Mouse (Mus musculus): Measurements from ENCODE around the gene Pfn3. TPM values are rescaled to one million over a fixed set of nuclear protein-coding genes. Genes with fewer than 3 reads are reported as not detected.

Pfn3 gene
- polyA plus RNA-seq, 1 experiment from 2014 or later, result not detected

DNA sequence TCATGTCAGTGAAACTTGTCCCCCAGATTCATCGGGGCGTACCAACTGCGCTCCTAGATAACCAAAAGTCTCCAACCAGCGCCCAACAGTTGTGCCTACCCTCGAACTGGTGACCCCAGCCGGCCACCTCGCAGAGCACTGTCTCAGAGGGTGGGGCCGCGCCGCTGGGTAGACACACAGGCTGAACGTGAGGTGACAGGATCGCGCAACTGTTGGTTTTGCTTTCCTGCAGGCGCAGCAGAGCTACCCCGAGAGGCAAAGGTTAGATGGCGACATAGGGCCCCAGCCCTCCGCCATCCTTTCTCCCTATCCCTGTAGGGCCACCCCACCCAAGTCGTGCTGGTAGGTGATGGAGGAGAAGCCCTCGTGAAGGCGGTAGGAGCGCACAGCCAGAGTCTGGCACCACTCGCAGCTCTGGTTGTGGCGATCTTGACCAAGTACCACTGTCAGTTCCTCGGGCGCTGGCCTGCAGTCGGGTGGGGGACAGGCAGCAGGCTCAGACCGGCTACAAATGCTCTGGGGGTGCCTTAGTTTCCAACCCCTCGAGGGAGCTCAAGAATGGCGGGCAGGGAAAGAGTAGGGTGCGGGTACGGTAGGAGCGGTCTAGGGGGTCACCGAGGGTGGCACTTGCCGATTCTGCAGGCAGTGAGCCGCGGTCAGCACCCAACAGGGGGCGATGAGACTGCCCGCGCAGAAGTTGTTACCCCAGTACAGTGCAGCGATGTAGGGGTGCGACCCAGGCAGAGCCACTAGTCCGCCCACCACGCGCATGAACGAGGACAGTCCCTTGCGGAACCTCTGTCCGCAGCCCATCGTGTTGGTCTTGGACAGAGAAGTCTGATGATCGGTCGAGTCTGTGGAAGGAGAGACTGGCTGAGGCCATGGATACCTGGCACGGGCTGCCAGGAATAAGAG lies 5.2 kb upstream of the Pfn3 start:
- DNase-seq (ENCODE audit: low spot score), result no peak
- H3K27ac ChIP-seq, result no peak overlapping the region
- H3K4me3 ChIP-seq, result peak overlapping the region; percentile 9; the same call in 1 of the 2 replicates
- WGBS, result 27% methylated on average over 51 of the region's 51 CpGs
- peaks cover 65% of the 10 kb centered on the region for H3K27me3 ChIP-seq (ENCODE audit: insufficient read depth, poor library complexity, severe bottlenecking)
- H3K9me3 ChIP-seq, result no peaks in the 10 kb centered on the region
- peaks cover 23% of the 10 kb centered on the region for H3K4me1 ChIP-seq (replicated peaks)
- no peaks in the 10 kb centered on the region for H3K36me3 ChIP-seq

DNA sequence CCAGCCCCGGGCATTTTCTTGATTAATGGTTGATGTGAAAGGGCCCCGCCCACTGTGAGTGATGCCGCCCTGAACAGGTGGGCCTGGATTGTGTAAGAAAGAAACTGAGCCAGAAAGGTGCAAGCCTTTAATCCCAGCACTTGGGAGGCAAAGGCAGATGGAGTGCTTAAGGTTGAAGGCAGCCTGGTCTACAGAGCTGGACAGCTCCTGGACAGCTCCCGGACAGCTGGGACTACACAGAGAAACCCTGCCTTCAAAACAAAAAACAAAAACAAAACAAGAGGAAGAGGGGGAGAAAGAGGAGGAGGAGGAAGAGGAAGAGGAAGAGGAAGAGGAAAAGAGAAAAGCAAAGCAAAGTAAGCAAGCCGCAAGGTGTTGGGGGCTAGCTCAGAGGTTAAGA lies 4.1 kb upstream of the Pfn3 start:
- H3K4me1 ChIP-seq (replicated peaks), result peaks cover 31% of the 10 kb centered on the region
- no peaks in the 10 kb centered on the region for H3K36me3 ChIP-seq
- no peak overlapping the region for H3K4me3 ChIP-seq
- H3K27ac ChIP-seq, result no peak overlapping the region
- H3K27me3 ChIP-seq (ENCODE audit: insufficient read depth, poor library complexity, severe bottlenecking), result peaks cover 76% of the 10 kb centered on the region
- 86% methylated on average over 5 of the region's 5 CpGs for WGBS
- H3K9me3 ChIP-seq, result no peaks in the 10 kb centered on the region
- DNase-seq (ENCODE audit: low spot score), result no peak

DNA sequence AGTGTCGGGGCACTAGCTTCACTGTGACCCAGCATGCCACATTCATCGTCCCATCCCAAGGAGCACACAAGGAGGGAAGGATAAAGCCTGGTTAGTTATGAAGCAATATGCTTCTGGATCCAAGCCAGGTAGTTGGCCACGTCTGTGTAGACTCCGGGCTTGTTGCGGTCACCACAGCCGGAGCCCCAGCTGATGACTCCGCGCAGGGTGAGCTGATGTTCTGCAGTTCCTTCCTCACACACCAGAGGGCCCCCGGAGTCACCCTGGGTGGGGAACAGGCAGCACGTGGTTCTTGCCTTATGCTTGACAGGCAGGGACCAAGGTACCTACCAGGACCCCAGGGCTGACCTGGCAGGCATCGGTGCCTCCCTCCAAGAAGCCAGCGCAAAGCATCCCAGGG lies 3.0 kb upstream of the Pfn3 start:
- H3K27ac ChIP-seq, result no peak overlapping the region
- 14% methylated on average over 12 of the region's 12 CpGs for WGBS
- peak; percentile 87 for DNase-seq (ENCODE audit: low spot score)

DNA sequence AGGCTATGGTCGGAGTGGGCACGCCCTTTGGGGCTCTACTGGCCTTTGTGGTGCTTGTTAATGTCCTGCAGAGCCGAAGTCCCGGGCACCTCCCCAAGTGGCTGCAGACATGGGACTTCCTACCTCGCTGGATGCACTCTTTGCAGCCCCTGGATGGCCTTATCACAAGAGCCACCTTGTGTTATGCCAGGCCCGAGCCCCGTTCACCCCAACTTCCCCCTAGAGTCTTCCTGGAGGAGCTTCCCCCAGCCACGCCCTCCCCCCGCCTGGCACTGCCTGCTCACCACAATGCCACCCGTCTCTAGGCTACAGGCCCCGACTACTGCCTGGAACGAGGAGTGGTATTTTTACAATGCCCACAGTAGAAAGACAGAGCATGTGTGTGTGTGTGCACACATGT lies 1.7 kb downstream of the Pfn3 start:
- H3K27me3 ChIP-seq (ENCODE audit: insufficient read depth, poor library complexity, severe bottlenecking), result peaks cover 60% of the 10 kb centered on the region
- no peak overlapping the region for H3K27ac ChIP-seq
- no peaks in the 10 kb centered on the region for H3K9me3 ChIP-seq
- H3K36me3 ChIP-seq, result no peaks in the 10 kb centered on the region
- H3K4me1 ChIP-seq (replicated peaks), result peaks cover 14% of the 10 kb centered on the region
- no peak for DNase-seq (ENCODE audit: low spot score)
- 87% methylated on average over 12 of the region's 12 CpGs for whole genome bisulfite sequencing
- no peak overlapping the region for H3K4me3 ChIP-seq

More for the DNA sequence above, 3.0 kb upstream of the Pfn3 start:
- Histone ChIP-seq H3K4me3 (no peak overlapping the region), H3K4me1 (replicated peaks) (peaks cover 31% of the 10 kb centered on the region), H3K27me3 (ENCODE audit: insufficient read depth, poor library complexity, severe bottlenecking) (peaks cover 87% of the 10 kb centered on the region), H3K9me3 (no peaks in the 10 kb centered on the region), H3K36me3 (no peaks in the 10 kb centered on the region)

DNA sequence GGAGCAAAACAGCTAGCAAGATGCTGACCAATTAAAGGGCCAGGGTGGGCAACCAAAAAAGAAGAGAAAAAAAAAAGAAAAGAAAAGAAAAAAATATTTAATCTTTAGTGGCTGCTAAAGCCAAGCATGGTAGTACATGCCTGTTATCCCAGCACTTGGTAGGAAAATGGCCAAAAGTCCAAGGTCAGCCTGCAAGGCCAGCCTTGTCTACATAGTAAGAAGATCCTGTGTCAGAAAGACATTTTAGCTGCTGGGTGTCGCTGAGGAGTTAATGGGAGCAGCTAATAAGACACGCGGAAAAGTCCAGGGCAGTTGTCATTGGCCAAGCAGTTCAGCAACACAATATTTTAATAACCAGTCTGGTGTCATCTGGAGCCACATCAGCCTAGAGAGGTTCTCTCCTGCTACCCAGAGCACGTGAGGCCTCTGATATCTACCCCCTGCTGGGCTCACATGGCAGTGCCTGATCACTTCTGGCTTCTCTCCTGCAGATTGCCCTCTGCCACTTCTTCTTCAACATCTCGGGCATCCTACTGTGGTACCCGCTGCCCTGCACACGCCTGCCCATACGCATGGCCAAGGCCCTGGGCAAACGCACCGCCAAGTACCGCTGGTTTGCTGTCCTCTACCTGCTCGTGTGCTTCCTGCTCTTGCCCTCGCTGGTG lies 2.3 kb downstream of the Pfn3 start:
- Histone ChIP-seq H3K36me3 (no peaks in the 10 kb centered on the region), H3K9me3 (no peaks in the 10 kb centered on the region), H3K27ac (no peak overlapping the region), H3K27me3 (ENCODE audit: insufficient read depth, poor library complexity, severe bottlenecking) (peaks cover 54% of the 10 kb centered on the region), H3K4me3 (no peak overlapping the region), H3K4me1 (replicated peaks) (peaks cover 8% of the 10 kb centered on the region)
- no peak for DNase-seq (ENCODE audit: low spot score)
- 84% methylated on average over 13 of the region's 13 CpGs for WGBS

DNA sequence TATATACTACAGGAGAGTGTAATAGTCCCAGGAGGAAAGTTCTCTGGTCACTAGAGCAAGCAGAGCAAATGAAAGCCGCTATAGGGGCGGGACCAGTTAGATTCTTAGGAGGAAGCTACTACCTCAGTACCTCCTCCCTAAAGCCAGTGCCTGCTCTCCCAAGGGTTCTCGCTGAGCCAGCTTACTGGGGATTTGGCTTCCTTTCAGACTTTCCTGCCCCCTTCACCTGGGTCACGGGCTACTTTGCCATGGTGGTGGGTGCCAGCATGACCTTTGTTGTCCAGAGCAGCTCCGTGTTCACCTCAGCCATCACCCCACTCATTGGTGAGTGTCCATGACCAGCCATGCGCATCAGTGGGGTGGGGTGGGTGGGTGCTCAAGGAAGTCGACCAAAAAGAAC lies 3.2 kb downstream of the Pfn3 start:
- H3K9me3 ChIP-seq, result no peaks in the 10 kb centered on the region
- peaks cover 8% of the 10 kb centered on the region for H3K4me1 ChIP-seq (replicated peaks)
- H3K36me3 ChIP-seq, result no peaks in the 10 kb centered on the region
- no peak overlapping the region for H3K27ac ChIP-seq
- H3K4me3 ChIP-seq, result no peak overlapping the region
- 74% methylated on average over 7 of the region's 7 CpGs for WGBS
- H3K27me3 ChIP-seq (ENCODE audit: insufficient read depth, poor library complexity, severe bottlenecking), result peaks cover 48% of the 10 kb centered on the region
- DNase-seq (ENCODE audit: low spot score), result no peak

DNA sequence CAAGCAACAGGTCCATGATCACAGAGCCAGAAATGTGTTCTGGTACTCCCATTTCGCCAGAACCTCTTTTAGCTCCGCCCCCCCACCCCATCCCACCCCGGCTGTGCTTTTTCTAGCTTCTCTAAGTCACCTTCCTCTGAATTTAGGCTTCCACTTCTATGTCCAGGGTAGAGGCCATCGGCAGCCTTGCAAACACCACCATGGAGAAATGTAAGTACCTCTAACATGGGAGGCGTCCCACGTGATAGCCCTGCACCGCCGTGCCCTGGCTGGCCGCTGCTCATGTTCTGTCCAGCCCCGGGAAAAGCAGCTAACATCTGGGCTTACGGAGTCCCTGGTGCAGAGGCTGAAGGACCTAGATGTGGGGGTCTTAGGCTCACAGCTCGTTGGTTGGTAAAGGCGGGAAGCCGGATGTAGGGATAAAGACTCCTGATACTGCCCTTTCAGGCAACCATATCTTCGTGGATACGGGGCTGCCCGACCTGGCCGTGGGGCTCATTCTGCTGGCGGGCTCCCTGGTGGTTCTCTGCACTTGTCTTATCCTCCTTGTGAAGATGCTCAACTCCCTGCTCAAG lies 6.4 kb downstream of the Pfn3 start:
- Histone ChIP-seq H3K4me3 (no peak overlapping the region), H3K27me3 (ENCODE audit: insufficient read depth, poor library complexity, severe bottlenecking) (peaks cover 39% of the 10 kb centered on the region), H3K36me3 (no peaks in the 10 kb centered on the region), H3K27ac (no peak overlapping the region), H3K9me3 (no peaks in the 10 kb centered on the region), H3K4me1 (replicated peaks) (peaks cover 13% of the 10 kb centered on the region)
- WGBS, result 86% methylated on average over 19 of the region's 19 CpGs
- DNase-seq (ENCODE audit: low spot score), result no peak

DNA sequence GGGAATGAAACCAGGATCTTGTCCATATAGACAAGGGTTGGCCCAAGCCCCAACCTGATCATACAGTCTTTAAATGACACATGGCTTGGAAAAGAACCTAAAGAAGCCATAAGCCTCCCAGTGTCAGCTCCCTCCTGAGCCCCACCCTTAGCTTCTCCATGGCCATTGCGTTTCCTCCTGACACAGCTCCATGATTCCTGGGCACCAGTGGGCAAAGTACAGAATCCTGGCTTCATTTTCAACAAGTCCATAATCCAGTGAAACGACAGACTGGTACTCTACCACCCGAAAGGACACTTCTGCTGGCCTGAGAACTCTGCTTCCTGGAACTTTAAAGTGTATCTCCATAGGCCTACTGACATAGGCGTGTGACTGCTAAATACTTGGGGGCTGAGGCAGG lies 7.7 kb downstream of the Pfn3 start:
- H3K36me3 ChIP-seq, result no peaks in the 10 kb centered on the region
- WGBS, result 84% methylated on average over 4 of the region's 4 CpGs
- H3K27ac ChIP-seq, result no peak overlapping the region
- peaks cover 35% of the 10 kb centered on the region for H3K27me3 ChIP-seq (ENCODE audit: insufficient read depth, poor library complexity, severe bottlenecking)
- no peak for DNase-seq (ENCODE audit: low spot score)
- no peaks in the 10 kb centered on the region for H3K9me3 ChIP-seq
- H3K4me3 ChIP-seq, result no peak overlapping the region
- peaks cover 23% of the 10 kb centered on the region for H3K4me1 ChIP-seq (replicated peaks)

DNA sequence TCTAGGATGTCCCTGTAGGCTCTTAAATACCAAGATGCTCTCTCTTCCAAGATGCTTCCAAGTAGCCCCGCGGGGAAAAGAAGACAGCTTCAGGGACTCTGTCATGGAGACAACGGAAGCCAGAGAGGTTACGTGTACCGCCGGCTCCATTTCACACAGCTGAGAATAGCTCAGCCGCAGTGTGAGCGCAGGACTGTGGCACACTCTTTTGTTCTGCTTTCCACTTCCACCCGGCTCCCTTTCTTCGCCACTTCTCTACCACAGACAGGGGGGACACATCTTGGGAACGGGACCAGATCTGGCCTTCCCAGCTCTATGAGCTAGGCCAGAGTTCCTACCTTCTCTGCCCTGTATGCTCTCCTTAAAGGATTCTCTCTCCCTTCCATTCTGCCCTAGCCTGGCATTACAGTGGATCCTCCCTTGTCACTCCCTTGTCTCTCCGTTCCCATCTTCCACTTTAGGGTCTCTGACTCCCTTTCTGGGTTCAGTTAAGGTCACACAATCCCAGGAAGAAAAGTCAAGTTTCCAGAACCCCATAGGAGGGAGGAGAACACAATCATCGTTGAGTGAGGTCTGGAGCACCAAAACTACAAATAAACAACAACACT lies 9.1 kb downstream of the Pfn3 start:
- peaks cover 31% of the 10 kb centered on the region for H3K27me3 ChIP-seq (ENCODE audit: insufficient read depth, poor library complexity, severe bottlenecking)
- H3K27ac ChIP-seq, result peak overlapping the region; percentile 91
- 68% methylated on average over 13 of the region's 13 CpGs for WGBS
- peak overlapping the region; percentile 16; the same call in 1 of the 2 replicates for H3K4me3 ChIP-seq
- H3K9me3 ChIP-seq, result no peaks in the 10 kb centered on the region
- DNase-seq (ENCODE audit: low spot score), result no peak
- H3K4me1 ChIP-seq (replicated peaks), result peaks cover 23% of the 10 kb centered on the region
- no peaks in the 10 kb centered on the region for H3K36me3 ChIP-seq

DNA sequence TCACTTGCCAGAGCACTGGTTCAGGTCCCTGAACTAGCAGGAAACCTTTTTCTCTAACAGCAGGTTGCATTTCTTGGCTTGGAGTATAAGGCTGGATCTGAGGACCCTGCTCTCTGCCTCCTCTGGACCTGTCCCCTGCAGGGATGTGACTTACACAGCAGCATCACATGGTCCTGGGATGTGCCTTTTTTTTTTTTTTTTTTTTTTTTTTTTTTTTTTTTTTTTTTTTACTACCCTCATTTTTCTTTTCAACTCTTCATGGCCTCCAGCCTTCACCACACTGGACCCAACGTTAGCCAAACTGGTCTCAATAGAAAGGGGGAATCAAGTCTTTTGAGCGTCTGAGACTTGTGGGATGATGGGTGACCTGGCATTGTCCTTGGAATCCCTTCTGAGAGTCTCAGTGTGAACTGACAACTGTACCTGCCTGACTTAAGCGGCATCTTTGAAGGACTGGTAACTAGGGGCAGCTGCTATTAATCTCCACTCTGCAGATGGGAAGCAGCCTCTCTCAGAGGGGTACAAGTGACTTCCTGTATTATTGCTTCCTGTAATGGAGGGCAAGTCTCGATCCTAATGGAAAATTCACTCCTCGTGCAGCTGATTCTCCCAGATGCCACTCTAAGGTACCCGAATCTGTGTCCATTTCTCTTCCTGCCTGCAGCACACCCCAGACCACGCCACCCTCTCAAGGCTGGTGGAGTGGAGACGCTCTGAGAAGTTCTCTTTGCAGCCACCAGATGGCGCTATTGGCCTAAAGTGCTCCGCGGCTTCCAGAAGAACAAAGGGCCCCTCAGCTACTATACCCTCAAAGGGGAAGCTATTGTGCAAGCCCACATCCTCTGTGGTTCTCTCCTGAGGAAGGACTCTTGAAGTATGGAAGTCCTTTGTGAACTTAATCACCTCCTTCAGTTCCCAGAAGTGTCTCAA lies 9.9 kb downstream of the Pfn3 start:
- H3K9me3 ChIP-seq, result no peaks in the 10 kb centered on the region
- peaks cover 34% of the 10 kb centered on the region for H3K27me3 ChIP-seq (ENCODE audit: insufficient read depth, poor library complexity, severe bottlenecking)
- no peaks in the 10 kb centered on the region for H3K36me3 ChIP-seq
- peaks cover 23% of the 10 kb centered on the region for H3K4me1 ChIP-seq (replicated peaks)
- H3K27ac ChIP-seq, result peak overlapping the region; percentile 91
- DNase-seq (ENCODE audit: low spot score), result peak; percentile 85
- WGBS, result 15% methylated on average over 11 of the region's 11 CpGs
- H3K4me3 ChIP-seq, result peak overlapping the region; percentile 16; the same call in 1 of the 2 replicates

DNA sequence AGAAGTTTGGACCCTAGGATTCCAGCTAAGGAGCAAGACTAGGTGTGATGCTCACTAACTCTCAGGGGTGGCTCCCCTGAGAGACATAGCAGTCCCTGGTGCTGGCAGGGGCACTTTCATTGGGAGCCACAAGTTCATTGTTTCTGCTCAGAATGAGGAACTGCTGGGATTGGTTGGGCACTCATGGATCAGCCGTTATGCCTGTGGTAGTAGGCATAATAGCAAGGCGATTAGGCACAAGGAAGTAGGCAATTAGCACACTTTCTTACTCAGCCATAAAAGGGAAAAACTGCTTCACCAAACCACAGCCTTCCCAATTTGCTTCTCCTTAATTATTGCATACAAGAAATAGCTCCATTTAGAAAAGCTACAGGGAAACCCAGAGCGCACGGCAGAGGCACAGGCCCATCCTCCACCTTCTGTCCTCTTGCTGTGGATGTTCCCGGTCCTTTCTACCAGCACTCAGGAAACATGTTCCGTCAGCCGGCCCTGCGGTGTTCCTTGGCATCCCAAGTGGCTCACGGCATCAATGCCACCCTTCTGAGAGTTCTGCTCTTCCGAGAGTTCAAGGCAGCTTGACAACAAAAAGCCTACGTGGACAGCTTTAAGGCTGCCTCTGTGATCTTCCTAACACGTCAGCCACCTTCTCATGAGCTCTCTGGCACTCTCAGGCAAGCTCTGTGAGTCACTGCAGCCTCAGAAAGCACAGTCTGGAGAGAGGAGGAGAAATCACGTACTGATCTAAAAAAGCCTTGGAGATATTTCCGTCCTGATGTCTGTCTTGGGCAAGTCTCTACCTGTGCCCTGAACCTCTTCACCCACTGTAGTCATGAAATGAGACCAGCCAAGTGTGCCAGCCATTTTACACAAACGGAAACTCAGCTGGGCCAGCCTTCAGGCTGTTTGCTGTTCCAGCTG lies 10.8 kb downstream of the Pfn3 start:
- no peaks in the 10 kb centered on the region for H3K36me3 ChIP-seq
- H3K27me3 ChIP-seq (ENCODE audit: insufficient read depth, poor library complexity, severe bottlenecking), result peaks cover 34% of the 10 kb centered on the region
- WGBS, result 76% methylated on average over 15 of the region's 15 CpGs
- DNase-seq (ENCODE audit: low spot score), result no peak
- peak overlapping the region; percentile 25 for H3K27ac ChIP-seq
- no peaks in the 10 kb centered on the region for H3K9me3 ChIP-seq
- peaks cover 23% of the 10 kb centered on the region for H3K4me1 ChIP-seq (replicated peaks)
- H3K4me3 ChIP-seq, result no peak overlapping the region

Data from hindbrain, embryonic 10.5 days (tissue).